Mouse (Mus musculus) layer of hippocampus, adult 18-20 months (tissue): ENCODE data around the gene Map1lc3b. TPM values are rescaled to one million over a fixed set of nuclear protein-coding genes. Genes with fewer than 3 reads are reported as not detected.

Source experiments
- total RNA-seq, 2 experiments: library from RNA; stranded (reverse); gene quantifications; 2 replicates each; pipeline ENCODE4 v1.2.3; 2021

Gene Map1lc3b
- total RNA-seq, 2 experiments from 2014 or later: 166 to 181 TPM

Other genes starting within 250 kb of the Map1lc3b start
- gene 1700018B08Rik, start 46.0 kb upstream of the Map1lc3b start, total RNA-seq: not detected
- gene Fbxo31, start 11.6 kb upstream of the Map1lc3b start, total RNA-seq: 100 to 1,000 TPM; 114 to 119 TPM
- 10 to 100 TPM; 88.8 to 90.1 TPM for gene Zcchc14, start 62.5 kb downstream of the Map1lc3b start, total RNA-seq
- 100 to 1,000 TPM; 344 to 371 TPM for gene Jph3, start 139.3 kb downstream of the Map1lc3b start, total RNA-seq
- 10 to 100 TPM; 27.0 to 27.9 TPM for gene Klhdc4, start 239.2 kb downstream of the Map1lc3b start, total RNA-seq